Mouse (Mus musculus) E14TG2a.4 (cell line): ENCODE results near the gene Fdx1l.

Source experiments
- CTCF ChIP-seq: conservative IDR thresholded peaks from 2 replicates; pipeline ENCODE4 v1.5.1; 2014; ENCODE audit warnings: low read length
- POU5F1 ChIP-seq: IDR thresholded peaks from 2 replicates; pipeline ENCODE4 v1.6.1; 2014; ENCODE audit warnings: low read length, borderline replicate concordance

DNA sequence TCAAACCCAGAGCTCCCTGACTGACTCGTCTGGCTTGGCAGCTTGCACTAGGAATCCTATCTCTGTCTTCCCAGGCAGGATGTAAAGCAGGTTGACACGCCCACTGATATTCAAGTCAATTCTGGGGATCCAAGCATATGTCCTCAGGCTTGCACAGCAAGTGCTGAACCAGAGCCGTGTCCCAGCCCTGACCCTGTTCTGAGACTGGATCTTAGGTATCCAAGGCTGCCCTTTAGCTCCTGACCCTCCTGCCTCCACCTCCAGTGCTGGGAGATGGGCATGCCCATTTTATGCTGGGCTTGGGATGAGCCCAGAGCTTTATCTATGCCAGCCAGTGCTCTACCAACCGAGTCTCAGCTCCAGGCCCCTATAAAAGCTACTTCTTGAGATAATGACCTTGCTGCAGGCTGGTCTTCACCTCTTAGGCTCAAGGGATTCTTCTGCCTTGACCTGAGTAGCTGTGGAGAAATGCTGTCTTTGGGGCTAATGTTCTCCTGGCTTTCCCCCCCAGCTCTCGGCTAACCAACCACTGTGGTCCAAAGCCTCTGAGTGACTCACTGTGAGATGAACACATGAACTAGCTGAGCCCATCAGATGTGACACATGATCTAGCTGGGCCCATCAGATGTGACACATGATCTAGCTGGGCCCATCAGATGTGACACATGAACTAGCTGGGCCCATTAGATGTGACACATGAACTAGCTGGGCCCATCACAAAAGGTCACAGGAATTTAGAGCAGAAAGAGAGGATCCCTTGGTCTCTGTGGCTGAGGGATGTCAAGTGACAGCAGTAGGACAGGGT is 32.5 kb upstream of the Fdx1l start:
- TF ChIP-seq CTCF (no peak), POU5F1 (no peak)
